Mouse (Mus musculus): ENCODE measurements around the gene Syne1.

- no peak for TF ChIP-seq CTCF (IDR thresholded peaks at IDR 0.05; ENCODE audit: low read depth)
- TF ChIP-seq EP300 (IDR thresholded peaks at IDR 0.05; ENCODE audit: low read depth): no peak
Measured at GRCm38 (mm10) chr10:5447950-5448716, 103.1 kb downstream of the Syne1 start.

Measured in heart, postnatal 0 days (tissue).